Mouse (Mus musculus): ENCODE data around the gene Acta2.
A peak's percentile ranks its signal among the peaks of the same experiment; 100 is the strongest.

Gene Acta2

DNA sequence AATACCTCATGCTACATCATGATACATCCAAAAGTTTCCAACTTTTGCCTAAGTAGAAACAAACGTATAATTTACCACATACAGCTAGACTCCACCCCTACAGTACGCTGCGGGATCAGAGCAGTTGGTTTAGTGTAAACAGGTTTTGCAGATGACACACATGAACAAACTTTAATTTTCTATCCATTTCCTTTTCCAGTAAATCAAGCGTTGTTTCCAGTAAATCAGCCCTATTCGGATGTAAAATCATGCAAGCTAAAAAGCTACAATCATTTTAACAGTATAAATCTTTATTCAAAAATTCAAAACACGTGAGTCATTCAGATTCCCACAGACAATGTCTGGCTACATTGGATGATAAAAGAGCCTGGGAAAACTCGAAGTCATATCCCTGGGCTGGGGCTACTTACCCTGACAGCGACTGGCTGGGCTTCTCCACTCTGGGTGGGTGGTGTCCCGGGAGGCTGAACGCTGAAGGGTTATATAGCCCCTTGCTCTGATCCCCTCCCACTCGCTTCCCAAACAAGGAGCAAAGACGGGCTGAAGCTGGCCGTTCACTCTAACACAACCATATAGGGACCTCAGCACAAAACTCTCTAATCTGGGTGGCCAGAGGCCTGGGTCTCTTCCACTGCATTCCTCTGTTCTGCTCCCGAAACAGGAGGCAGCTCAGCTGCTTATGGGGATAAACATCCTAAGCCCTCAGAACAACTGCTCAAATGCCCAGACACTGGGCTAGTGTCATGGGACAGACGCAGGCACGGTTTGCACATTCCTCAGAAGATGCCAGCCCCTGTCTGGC lies at the start of gene Acta2:
Acta2 (minus strand) TSS at position 711 of the 802 bp plus-strand sequence.
- DNase-seq (ENCODE audit: low spot score), result no peak

DNA sequence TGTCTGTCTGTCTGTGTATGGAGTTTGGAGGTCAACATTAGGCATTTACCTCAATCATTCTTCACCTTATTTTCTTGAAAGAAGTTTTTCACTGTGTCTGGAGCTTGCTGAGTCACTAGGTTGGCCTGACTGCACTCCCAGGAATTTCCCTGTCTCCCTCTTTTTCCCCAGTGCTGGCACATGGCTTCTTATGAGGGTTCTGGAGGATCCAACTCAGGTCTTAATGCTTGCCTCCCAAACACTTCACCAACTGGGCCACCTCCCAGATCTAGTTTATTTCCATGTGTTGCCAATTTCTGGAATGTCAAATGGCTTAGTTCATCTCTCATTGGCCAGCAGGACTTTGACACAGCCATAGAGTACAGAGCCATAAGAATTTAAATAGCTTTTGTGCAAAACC lies 49.5 kb upstream of the Acta2 start:
- DNase-seq (ENCODE audit: low spot score), result no peak

GRCm38 (mm10) chr19:34300430-34300829 lies 45.0 kb upstream of the Acta2 start:
- DNase-seq (ENCODE audit: low spot score), result no peak

- DNase-seq (ENCODE audit: low spot score), result no peak
These were observed 43.8 kb upstream of the Acta2 start for GRCm38 (mm10) chr19:34299229-34299628.

- no peak for DNase-seq (ENCODE audit: low spot score)
These were observed 43.1 kb upstream of the Acta2 start for GRCm38 (mm10) chr19:34298531-34298930.

DNA sequence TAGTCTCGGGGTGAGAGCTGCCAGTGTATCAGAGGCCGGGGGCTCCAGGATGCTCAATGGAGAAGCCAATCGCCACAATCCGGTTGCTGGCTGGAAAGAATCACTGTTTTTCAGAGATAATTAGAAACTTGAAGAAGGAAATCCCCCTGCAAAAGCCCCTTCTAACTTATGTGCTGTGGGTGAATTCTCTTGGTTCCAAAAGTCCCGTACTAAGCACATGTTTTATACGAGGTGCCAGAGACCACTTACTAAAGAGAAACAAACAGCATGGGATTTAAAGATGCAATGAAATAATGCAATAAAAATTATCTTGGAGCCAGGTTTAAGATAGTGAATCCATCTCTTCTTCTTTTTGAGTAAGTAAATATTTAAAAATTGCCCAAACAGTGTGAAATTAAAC lies 40.1 kb upstream of the Acta2 start:
- no peak for DNase-seq (ENCODE audit: low spot score)

DNA sequence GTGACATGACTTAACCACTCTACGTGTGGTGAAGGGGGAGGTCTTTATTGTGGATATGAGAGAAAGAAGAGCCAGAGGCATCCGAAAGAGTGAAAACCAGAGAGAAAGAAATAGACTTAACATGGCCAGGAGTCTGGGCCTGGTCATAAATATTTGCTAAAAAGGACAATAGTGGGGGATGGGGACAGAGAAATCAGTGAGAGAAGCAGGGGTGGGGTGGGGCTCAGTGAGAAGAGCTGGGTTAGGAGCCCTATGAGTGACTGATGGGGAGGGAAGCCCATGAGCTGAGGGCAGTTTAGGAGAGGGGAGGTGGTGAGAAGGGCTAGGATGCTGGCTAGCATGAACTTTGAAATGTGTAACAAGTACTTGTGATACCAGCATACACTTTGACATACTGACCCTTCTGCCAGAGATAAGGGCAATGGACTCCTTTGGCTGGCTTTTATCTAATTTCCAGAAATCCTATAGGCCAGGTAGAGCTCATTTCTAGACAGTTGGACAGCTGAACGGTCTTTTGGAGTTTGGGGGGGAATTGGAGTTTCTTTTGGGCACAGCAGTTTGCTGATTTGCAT lies 38.1 kb upstream of the Acta2 start:
- no peak for DNase-seq (ENCODE audit: low spot score)

DNA sequence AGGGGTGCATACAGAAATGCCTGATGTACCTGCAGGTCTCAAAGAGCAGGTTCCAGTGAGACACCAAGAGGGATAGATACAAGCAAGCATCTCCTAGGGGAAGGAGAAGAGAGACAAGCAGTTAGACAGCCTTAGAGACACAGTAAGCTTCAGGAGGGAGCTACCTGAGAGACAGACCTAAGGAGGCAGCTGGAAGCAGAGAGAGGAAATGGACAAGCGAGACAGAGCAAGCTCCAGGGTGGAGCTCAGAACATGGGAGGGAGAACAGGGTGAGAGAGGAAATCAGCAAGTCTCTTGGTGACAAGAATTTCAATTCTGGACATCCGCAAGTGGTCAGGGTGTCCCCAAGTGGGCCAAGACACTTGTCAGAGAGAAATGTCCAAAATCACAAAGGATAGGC lies 37.3 kb upstream of the Acta2 start:
- DNase-seq (ENCODE audit: low spot score), result no peak

DNA sequence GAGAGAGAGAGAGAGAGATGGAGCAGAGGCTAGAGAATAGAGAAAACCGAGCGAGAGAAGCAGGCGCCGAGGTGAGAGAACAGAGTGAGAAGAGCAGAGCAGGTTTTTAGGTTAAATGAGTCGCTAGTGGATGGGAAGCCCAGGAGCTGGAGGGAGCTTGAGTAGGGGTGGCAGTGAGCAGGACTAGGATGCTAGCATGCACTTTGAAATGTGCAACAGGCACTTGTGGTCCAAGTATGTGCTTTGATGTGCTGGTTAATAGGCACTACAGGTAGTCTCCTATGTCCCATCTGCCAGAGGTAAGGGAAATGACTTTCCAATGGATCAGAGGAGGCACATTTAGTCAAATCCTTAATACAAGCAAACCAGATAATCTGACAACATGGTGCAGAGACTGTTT lies 36.6 kb upstream of the Acta2 start:
- DNase-seq (ENCODE audit: low spot score), result no peak

GRCm38 (mm10) chr19:34291379-34291778 lies 36.0 kb upstream of the Acta2 start:
- no peak for DNase-seq (ENCODE audit: low spot score)

DNA sequence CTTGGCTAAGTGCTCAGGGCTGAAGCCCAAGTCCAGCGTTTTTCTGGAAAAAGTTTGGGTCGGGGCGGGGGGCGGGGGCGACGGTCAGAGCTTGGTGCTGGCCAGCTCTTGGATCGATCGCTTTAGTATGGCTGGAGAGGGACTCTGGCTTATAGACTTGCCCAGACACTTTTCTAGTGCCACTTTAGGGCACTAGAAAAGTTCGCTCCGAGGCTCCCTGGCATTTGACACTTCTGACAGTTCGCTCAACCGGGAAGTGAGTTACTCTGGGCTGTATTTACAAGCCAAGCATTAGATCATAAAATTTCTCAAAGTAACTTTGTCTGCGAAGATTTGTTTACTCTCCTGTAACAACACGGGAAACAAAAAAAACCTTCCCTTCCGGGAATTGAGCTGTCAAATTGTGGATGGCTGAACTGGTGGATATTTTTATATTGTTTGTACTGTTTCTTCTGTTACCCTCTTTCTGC lies 35.5 kb upstream of the Acta2 start:
- no peak for DNase-seq (ENCODE audit: low spot score)

- DNase-seq (ENCODE audit: low spot score), result peak; percentile 26
These were observed 34.8 kb upstream of the Acta2 start, which contains the start of gene Fas for GRCm38 (mm10) chr19:34289948-34290789. Gene Fas, plus strand, starts transcription at chr19:34290666.

GRCm38 (mm10) chr19:34288696-34289095 lies 33.3 kb upstream of the Acta2 start:
- no peak for DNase-seq (ENCODE audit: low spot score)

- no peak for DNase-seq (ENCODE audit: low spot score)
These were observed 32.4 kb upstream of the Acta2 start for GRCm38 (mm10) chr19:34287656-34288415.

DNA sequence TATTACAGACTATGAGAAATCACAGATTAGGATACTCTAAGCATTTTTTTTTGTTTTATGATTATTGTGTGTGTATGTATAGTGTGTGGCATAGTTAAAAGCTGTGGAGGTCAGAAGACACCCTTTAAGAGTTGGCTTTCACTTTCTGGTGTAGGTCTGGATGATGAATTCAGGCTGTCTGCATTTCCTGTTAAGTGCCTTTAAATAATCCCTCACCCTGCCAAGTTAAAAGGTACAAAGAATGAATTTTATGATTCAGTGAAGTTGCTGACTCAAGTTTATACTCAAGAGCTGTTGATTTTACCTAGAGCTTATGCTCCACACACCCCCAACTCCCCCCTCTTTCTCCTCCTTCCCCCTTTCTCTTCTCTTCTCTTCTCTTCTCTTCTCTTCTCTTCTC lies 31.8 kb upstream of the Acta2 start:
- no peak for DNase-seq (ENCODE audit: low spot score)

GRCm38 (mm10) chr19:34284826-34285225 lies 29.4 kb upstream of the Acta2 start:
- no peak for DNase-seq (ENCODE audit: low spot score)

GRCm38 (mm10) chr19:34284383-34284782 lies 29.0 kb upstream of the Acta2 start:
- no peak for DNase-seq (ENCODE audit: low spot score)

DNA sequence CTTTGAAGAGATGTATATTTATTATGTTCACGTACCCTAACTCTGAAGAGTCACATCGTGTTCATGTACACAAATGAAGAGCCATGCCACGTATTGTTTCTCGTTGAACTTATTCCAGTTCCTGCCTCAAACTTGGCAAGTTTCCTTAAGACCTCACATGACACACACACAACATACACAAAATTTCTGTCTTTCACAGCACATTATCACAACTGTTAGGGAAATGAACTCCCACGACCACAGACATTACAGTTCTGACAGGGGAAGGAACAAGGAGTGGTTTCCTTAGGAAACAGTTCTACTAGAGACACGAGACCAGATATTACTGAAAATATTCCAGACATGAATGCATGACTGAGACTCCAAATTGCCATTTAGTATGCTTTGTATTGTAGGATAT lies 28.2 kb upstream of the Acta2 start:
- DNase-seq (ENCODE audit: low spot score), result no peak

- DNase-seq (ENCODE audit: low spot score), result no peak
These were observed 22.7 kb upstream of the Acta2 start for GRCm38 (mm10) chr19:34278078-34278477.

- no peak for DNase-seq (ENCODE audit: low spot score)
These were observed 17.7 kb upstream of the Acta2 start for GRCm38 (mm10) chr19:34273073-34273472.

DNA sequence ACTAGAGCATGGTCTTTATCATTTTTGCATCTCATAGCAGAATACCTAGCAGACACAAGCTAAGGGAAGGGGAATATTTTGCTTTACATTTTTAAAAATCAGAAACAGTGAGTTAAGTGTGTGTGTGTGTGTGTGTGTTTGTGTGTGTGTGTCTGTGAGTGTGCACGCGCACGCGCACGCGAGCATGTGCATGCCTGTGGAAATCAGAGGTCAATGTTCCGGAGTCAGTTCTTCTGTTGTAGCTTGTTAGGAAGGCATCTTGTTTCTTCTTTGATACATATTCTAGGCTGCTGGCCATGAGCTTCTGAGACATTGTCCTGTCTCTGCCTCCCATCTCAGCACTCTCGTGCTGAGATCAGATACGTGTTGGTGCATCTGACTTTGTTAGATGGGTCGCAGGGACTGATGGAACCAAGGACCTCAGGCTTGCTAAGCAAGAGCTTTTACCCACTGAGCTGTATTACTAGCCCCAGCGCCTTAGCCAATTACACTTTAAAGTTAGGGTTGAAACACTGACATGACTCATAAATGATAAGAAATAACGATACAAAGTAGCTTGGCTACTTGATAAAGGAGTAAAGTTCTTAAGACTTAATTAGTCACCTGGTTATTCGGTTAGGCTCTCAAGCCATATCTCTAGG lies 15.6 kb upstream of the Acta2 start:
- no peak for DNase-seq (ENCODE audit: low spot score)

Data from ovary, postnatal 10 days (tissue).